Mouse (Mus musculus) thymus, postnatal 36 days (tissue): ENCODE measurements at regions not wholly inside any gene's neighbourhood (a gene's known extent, or its start where the extent isn't known, plus 50 kb on each side); places are given as distances from the start of the nearest gene placed in this dataset.

Source experiments
- DNase-seq, 2 experiments: peaks; one replicate each; pipeline ENCODE4 v3.0.0; 2022; ENCODE audit warnings: mixed read lengths in 2 of 2

- no peak for DNase-seq
Measured at GRCm38 (mm10) chr7:145040871-145041270, 101.1 kb upstream of the Ccnd1 start.

GRCm38 (mm10) chr7:145034385-145034784, 94.7 kb upstream of the Ccnd1 start:
- DNase-seq, result no peak

- DNase-seq, result no peak
Measured at GRCm38 (mm10) chr7:145031275-145031674, 91.5 kb upstream of the Ccnd1 start.

- peak; percentile 72 to 77 for DNase-seq
Measured at GRCm38 (mm10) chr7:145030635-145031141, 91.0 kb upstream of the Ccnd1 start.

- DNase-seq, result no peak
Measured at GRCm38 (mm10) chr7:145029622-145030021, 89.9 kb upstream of the Ccnd1 start.

- DNase-seq, result peak; percentile 62 to 67
Measured at GRCm38 (mm10) chr7:145029124-145029523, 89.4 kb upstream of the Ccnd1 start.

GRCm38 (mm10) chr7:145027061-145027460, 87.3 kb upstream of the Ccnd1 start:
- DNase-seq, result no peak

- no peak for DNase-seq
Measured at GRCm38 (mm10) chr7:145026014-145026285, 86.2 kb upstream of the Ccnd1 start.

- DNase-seq, result no peak
Measured at GRCm38 (mm10) chr7:145025186-145026013, 85.7 kb upstream of the Ccnd1 start.

GRCm38 (mm10) chr7:145024651-145025050, 84.9 kb upstream of the Ccnd1 start:
- DNase-seq, result no peak

- DNase-seq, result no peak
Measured at GRCm38 (mm10) chr7:145019137-145019536, 79.4 kb upstream of the Ccnd1 start.

GRCm38 (mm10) chr7:145018149-145018548, 78.4 kb upstream of the Ccnd1 start:
- no peak for DNase-seq

GRCm38 (mm10) chr7:145015463-145016085, 75.8 kb upstream of the Ccnd1 start:
- DNase-seq, result no peak

- no peak for DNase-seq
Measured at GRCm38 (mm10) chr7:145010757-145011156, 71.0 kb upstream of the Ccnd1 start.

- no peak for DNase-seq
Measured at GRCm38 (mm10) chr7:145010004-145010403, 70.3 kb upstream of the Ccnd1 start.

GRCm38 (mm10) chr7:145008662-145009333, 69.1 kb upstream of the Ccnd1 start:
- no peak for DNase-seq

- no peak for DNase-seq
Measured at GRCm38 (mm10) chr7:145007216-145007615, 67.5 kb upstream of the Ccnd1 start.

GRCm38 (mm10) chr7:145001503-145002084, 61.9 kb upstream of the Ccnd1 start:
- DNase-seq, result no peak

GRCm38 (mm10) chr7:144999741-145000140, 60.0 kb upstream of the Ccnd1 start:
- no peak for DNase-seq

GRCm38 (mm10) chr7:144996847-144997246, 57.1 kb upstream of the Ccnd1 start:
- DNase-seq, result no peak

GRCm38 (mm10) chr7:144994229-144994628, 54.5 kb upstream of the Ccnd1 start:
- no peak for DNase-seq

- no peak for DNase-seq
Measured at GRCm38 (mm10) chr7:144993566-144993965, 53.8 kb upstream of the Ccnd1 start.

- DNase-seq, result no peak
Measured at GRCm38 (mm10) chr7:144991760-144992159, 52.0 kb upstream of the Ccnd1 start.
